Mouse (Mus musculus) myocyte (in vitro differentiated cells): ENCODE data around the gene Irak4.

Experiments
- CEBPB ChIP-seq: IDR thresholded peaks from 2 replicates; pipeline ENCODE4 v1.6.1; 2011; ENCODE audit warnings: mild to moderate bottlenecking, moderate library complexity; ENCODE audit not compliant: poor library complexity, insufficient read depth, severe bottlenecking
- E2F4 ChIP-seq: IDR thresholded peaks from one replicate; pipeline ENCODE4 v1.6.1; 2011; ENCODE audit warnings: mild to moderate bottlenecking, control low read depth, moderate library complexity; ENCODE audit not compliant: insufficient read depth
- MAX ChIP-seq: IDR thresholded peaks from one replicate; pipeline ENCODE4 v1.6.1; 2011; ENCODE audit warnings: low read depth, mild to moderate bottlenecking, control low read depth
- MYOG ChIP-seq, 3 experiments: IDR thresholded peaks; one replicate each; pipeline ENCODE4 v1.6.1; 2011; ENCODE audit warnings: control low read depth in 2 of 3, low read depth in 2 of 3, mild to moderate bottlenecking in 2 of 3; ENCODE audit not compliant: insufficient read length in 2 of 3, control insufficient read depth in 1 of 3, insufficient read depth in 1 of 3
- POLR2A ChIP-seq: IDR thresholded peaks from one replicate; pipeline ENCODE4 v1.6.1; 2011; ENCODE audit warnings: low read depth, mild to moderate bottlenecking, control low read depth, moderate library complexity; ENCODE audit not compliant: insufficient read length
- SRF ChIP-seq: IDR thresholded peaks from one replicate; pipeline ENCODE4 v1.6.1; 2011; ENCODE audit warnings: low read depth; ENCODE audit not compliant: control insufficient read depth, insufficient read length
- TCF3 ChIP-seq: IDR thresholded peaks from one replicate; pipeline ENCODE4 v1.6.1; 2011; ENCODE audit warnings: low read depth, control low read depth; ENCODE audit not compliant: insufficient read length
- USF1 ChIP-seq: IDR thresholded peaks from one replicate; pipeline ENCODE4 v1.6.1; 2011; ENCODE audit warnings: low read depth, mild to moderate bottlenecking, control low read depth, moderate library complexity

DNA sequence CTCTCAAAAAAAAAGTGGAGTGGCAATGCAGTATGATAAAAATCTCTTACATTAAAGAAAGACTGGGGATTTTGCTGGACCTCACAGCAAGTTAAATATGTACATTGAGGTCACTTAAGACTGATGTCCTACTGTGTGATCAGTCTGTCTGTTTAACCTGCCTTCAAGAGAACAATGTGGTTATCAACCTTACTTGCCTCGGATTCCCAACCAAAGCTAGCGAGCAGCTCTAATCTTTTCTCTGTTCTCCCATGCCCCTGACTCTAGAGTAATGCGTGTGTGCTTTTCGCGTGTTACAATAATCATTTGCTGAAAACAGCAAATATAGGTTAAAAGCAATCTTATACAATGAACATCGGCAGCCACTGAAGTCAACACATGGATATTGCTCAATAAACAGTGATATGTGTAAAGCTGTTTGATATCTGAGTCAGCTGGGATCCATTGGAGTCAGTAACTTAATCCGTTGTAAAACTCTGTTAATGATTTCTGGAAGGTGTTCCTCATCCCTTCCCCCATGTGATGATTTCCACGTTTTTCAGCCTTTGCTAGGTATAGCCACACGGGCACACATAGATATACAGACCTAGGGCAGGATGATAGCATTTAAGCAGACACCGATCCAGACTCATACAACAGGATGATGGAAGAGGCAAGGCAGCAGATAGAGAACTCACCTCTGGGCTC is 25.2 kb downstream of the Irak4 start:
- no peak for TF ChIP-seq MAX
- no peak for TF ChIP-seq MYOG (IDR thresholded peaks at IDR 0.05; ENCODE audit: control insufficient read depth in 1 of 3, insufficient read depth in 1 of 3, insufficient read length in 2 of 3, low read depth in 2 of 3)
- TF ChIP-seq POLR2A: no peak
- no peak for TF ChIP-seq CEBPB
- no peak for TF ChIP-seq SRF
- no peak for TF ChIP-seq USF1
- TF ChIP-seq E2F4: no peak
- TF ChIP-seq TCF3: no peak
